9 mouse cellular contexts compared by ENCODE assay signal in the genomic region with DNA sequence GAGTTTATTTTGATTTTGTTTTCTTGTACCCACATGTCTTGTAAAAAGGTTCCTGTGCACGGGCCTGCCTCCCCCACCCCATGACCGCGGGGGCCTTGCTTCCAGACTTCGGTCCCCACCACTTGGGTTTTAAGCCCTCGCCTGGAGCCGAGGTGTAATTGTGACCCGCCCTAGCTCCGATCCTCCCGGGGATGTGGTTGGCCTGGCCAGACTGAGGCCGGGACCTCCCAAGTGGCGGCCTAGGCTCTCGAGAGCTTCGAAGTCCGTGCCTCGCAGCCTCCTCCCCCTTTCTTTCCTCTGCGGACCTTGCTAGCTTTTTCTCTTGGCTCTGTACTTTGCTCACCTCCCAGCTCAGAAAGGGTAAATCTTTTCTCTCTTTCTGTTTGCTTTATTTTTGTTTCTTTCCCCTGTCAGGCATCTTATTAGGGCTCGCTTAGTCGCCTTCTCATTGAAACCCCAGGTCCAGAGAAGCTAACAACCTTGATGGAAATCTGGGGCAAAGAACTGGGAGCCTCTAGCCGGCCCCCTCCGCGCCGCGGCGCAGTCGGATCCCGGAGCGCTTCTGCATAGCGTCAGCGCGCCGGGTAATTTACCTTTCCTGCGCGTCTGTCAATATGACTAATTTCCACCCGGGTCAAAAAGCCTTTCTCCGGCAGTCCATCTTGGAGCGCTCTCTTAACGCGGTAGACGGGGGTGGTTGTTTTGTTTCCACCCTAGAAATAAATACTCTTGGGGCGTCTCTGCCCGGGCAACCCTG. TPM values are rescaled to one million over a fixed set of nuclear protein-coding genes. Genes with fewer than 3 reads are reported as not detected.
DNase-seq lines count a peak whose midpoint lies in the region; ATAC-seq and TF ChIP-seq lines count a peak whose summit lies in the region.
"Had no signal": no experiment of that assay in that cellular context is flagged by ENCODE, and none has a peak within 500 bp of the region (broad histone marks: within the 10 kb centered on the region; RNA-seq: fewer than 3 reads in every experiment).

No protein-coding gene starts in this region.

- DNase-seq in hindbrain, postnatal 0 days (ENCODE audit: low spot score) = no peak
- DNase-seq in layer of hippocampus, postnatal 36 days = no peak
- DNase-seq in right cerebral cortex, postnatal 14 days = no peak

- under 1% methylated on average over 41 of the region's 41 CpGs for WGBS in forebrain, embryonic 12.5 days
- WGBS in hindbrain, postnatal 0 days = under 1% methylated on average over 41 of the region's 41 CpGs
- WGBS in stomach, embryonic 14.5 days = 1% methylated on average over 41 of the region's 41 CpGs

- no peak for ATAC-seq in megakaryocyte, adult 5-6 weeks (ENCODE audit: poor library complexity, severe bottlenecking)
- ATAC-seq in forebrain, embryonic 12.5 days (ENCODE audit: low FRiP score) = peak; percentile 36; the same call in 1 of the 2 replicates
- 0 out of 2 replicates have a peak, but pooled peaks have one; percentile 27 for ATAC-seq in hindbrain, postnatal 0 days
- peak; percentile 42; the same call in 1 of the 2 replicates for ATAC-seq in stomach, embryonic 14.5 days (ENCODE audit: insufficient number of reproducible peaks, insufficient read depth, low FRiP score, low read depth)
- no peak for ATAC-seq in inflammation-experienced regulatory T-cells, adult 6 months

- no peak for TF ChIP-seq CTCF in hindbrain, postnatal 0 days (IDR thresholded peaks at IDR 0.05; ENCODE audit: low read depth)

- H3K4me2 ChIP-seq in forebrain, embryonic 12.5 days = no peak overlapping the region
- 0 out of 2 replicates have a peak overlapping the region, but pooled peaks have one; percentile 1 for H3K4me2 ChIP-seq in hindbrain, postnatal 0 days (ENCODE audit: low read depth, low read length)
- H3K4me2 ChIP-seq in stomach, embryonic 14.5 days (replicated peaks; ENCODE audit: low read depth, low read length) = peak overlapping the region; percentile 45

- no peak overlapping the region for H3K27ac ChIP-seq in forebrain, embryonic 12.5 days
- no peak overlapping the region for H3K27ac ChIP-seq in hindbrain, postnatal 0 days
- peak overlapping the region; percentile 85 for H3K27ac ChIP-seq in stomach, embryonic 14.5 days (ENCODE audit: low read length)

- no peak overlapping the region for H3K9ac ChIP-seq in forebrain, embryonic 12.5 days
- no peak overlapping the region for H3K9ac ChIP-seq in hindbrain, postnatal 0 days (replicated peaks; ENCODE audit: low read length)
- H3K9ac ChIP-seq in stomach, embryonic 14.5 days (replicated peaks; ENCODE audit: low read depth, low read length) = peak overlapping the region; percentile 47

- no peaks in the 10 kb centered on the region for H3K36me3 ChIP-seq in megakaryocyte, embryonic 14.5 days (replicated peaks; ENCODE audit: low read length)
- H3K36me3 ChIP-seq in forebrain, embryonic 12.5 days (replicated peaks) = no peaks in the 10 kb centered on the region
- no peaks in the 10 kb centered on the region for H3K36me3 ChIP-seq in hindbrain, postnatal 0 days (ENCODE audit: insufficient read depth, low read length)
- H3K36me3 ChIP-seq in stomach, embryonic 14.5 days (ENCODE audit: control insufficient read depth, insufficient read depth, low read length) = no peaks in the 10 kb centered on the region

- peak overlapping the region; percentile 82 for H3K4me3 ChIP-seq in megakaryocyte, embryonic 14.5 days (replicated peaks)
- no peak overlapping the region for H3K4me3 ChIP-seq in forebrain, embryonic 12.5 days (replicated peaks)
- H3K4me3 ChIP-seq in hindbrain, postnatal 0 days (ENCODE audit: low read length) = no peak overlapping the region
- peak overlapping the region; percentile 28 for H3K4me3 ChIP-seq in stomach, embryonic 14.5 days (ENCODE audit: low read depth, low read length)
- H3K4me3 ChIP-seq: myocyte had no signal

- peaks cover 4% of the 10 kb centered on the region for H3K9me3 ChIP-seq in megakaryocyte, embryonic 14.5 days
- H3K9me3 ChIP-seq in forebrain, embryonic 12.5 days = no peaks in the 10 kb centered on the region
- no peaks in the 10 kb centered on the region for H3K9me3 ChIP-seq in hindbrain, postnatal 0 days (ENCODE audit: low read length)
- H3K9me3 ChIP-seq in stomach, embryonic 14.5 days (ENCODE audit: control insufficient read depth, low read depth, low read length) = no peaks in the 10 kb centered on the region

- H3K27me3 ChIP-seq in megakaryocyte, embryonic 14.5 days (replicated peaks) = peaks cover 95% of the 10 kb centered on the region
- H3K27me3 ChIP-seq in forebrain, embryonic 12.5 days = peaks cover 98% of the 10 kb centered on the region
- peaks cover 86% of the 10 kb centered on the region for H3K27me3 ChIP-seq in hindbrain, postnatal 0 days (ENCODE audit: insufficient read depth, low read length)
- peaks cover 8% of the 10 kb centered on the region for H3K27me3 ChIP-seq in stomach, embryonic 14.5 days (ENCODE audit: control insufficient read depth, insufficient read depth, low read length)

- peaks cover 32% of the 10 kb centered on the region for H3K4me1 ChIP-seq in megakaryocyte, embryonic 14.5 days
- H3K4me1 ChIP-seq in forebrain, embryonic 12.5 days = peaks cover 7% of the 10 kb centered on the region
- no peaks in the 10 kb centered on the region for H3K4me1 ChIP-seq in hindbrain, postnatal 0 days (ENCODE audit: insufficient read depth, low read length)
- 0 out of 2 replicates have a peak, but pooled peaks cover under 1% of the 10 kb centered on the region for H3K4me1 ChIP-seq in stomach, embryonic 14.5 days (ENCODE audit: control insufficient read depth, insufficient read depth, low read length)

RNA-seq across cellular contexts. Expression of a gene that starts 13.2 kb away (rescaled TPM):
- 0.03 TPM in 1 of 2 replicates, not detected in the other for polyA plus RNA-seq in megakaryocyte, embryonic 14.5 days (2012; ENCODE audit: insufficient read depth, low replicate concordance)
- total RNA-seq in megakaryocyte, adult 5-6 weeks (2015) = not detected in 2 replicates
- total RNA-seq in megakaryocyte, adult 5-6 weeks (2017) = not detected in 2 replicates
- polyA plus RNA-seq in forebrain, embryonic 12.5 days (2016; fragmentation: Nextera tagmentation; extraction: Ambion mirVana) = not detected in 2 replicates
- not detected in 2 replicates for total RNA-seq in hindbrain, postnatal 0 days (2014; rRNA removed)
- not detected in 2 replicates for polyA plus RNA-seq in hindbrain, postnatal 0 days (2015; fragmentation: Nextera tagmentation; extraction: Ambion mirVana)
- 17.7 and 18.3 TPM in 2 replicates for polyA plus RNA-seq in stomach, embryonic 14.5 days (2014; fragmentation: Nextera tagmentation; extraction: Ambion mirVana)
- not detected for polyA plus RNA-seq in inflammation-experienced regulatory T-cells, adult 6 months (2017; shearing (Covaris generic))
- not detected for total RNA-seq in layer of hippocampus, postnatal 36 days (2021)
- polyA plus RNA-seq: myocyte had no signal

Comparison
In these comparisons a context has a peak if more than half of its experiments do, and no peak if none do; other contexts are left out.
1. H3K4me3 ChIP-seq: peak in megakaryocyte, embryonic 14.5 days (single experiment) and stomach, embryonic 14.5 days (single experiment); none in forebrain, embryonic 12.5 days (single experiment) and hindbrain, postnatal 0 days (single experiment).
2. ATAC-seq: peak in forebrain, embryonic 12.5 days (single experiment), hindbrain, postnatal 0 days (single experiment) and stomach, embryonic 14.5 days (single experiment); none in megakaryocyte, adult 5-6 weeks (single experiment) and inflammation-experienced regulatory T-cells, adult 6 months (single experiment).
3. RNA of a gene that starts 13.2 kb away (polyA plus RNA-seq): 17.7 to 18.3 TPM in stomach, embryonic 14.5 days; 0.03 TPM in megakaryocyte, embryonic 14.5 days, not detected in forebrain, embryonic 12.5 days, not detected in hindbrain, postnatal 0 days and not detected in inflammation-experienced regulatory T-cells, adult 6 months; every median in the first group is over 10 times any median in the second.